In genomic region chr9:117859580-117860045, GRCm38 (mm10) we compare ENCODE assay signal across 12 mouse cellular contexts.
DNase-seq lines count a peak whose midpoint lies in the region; ATAC-seq and TF ChIP-seq lines count a peak whose summit lies in the region.
"Had no signal": no experiment of that assay in that cellular context is flagged by ENCODE, and none has a peak within 500 bp of the region (broad histone marks: within the 10 kb centered on the region; RNA-seq: fewer than 3 reads in every experiment).

No protein-coding gene starts in this region.

- H3K9ac ChIP-seq in heart, postnatal 0 days (replicated peaks; ENCODE audit: low read depth, low read length): no peak overlapping the region
- no peak overlapping the region for H3K9ac ChIP-seq in liver, embryonic 14.5 days (replicated peaks)
- H3K9ac ChIP-seq: heart, embryonic 13.5 days had no signal

- no peaks in the 10 kb centered on the region for H3K27me3 ChIP-seq in heart, postnatal 0 days (ENCODE audit: control insufficient read depth, insufficient read depth, low read length)
- no peaks in the 10 kb centered on the region for H3K27me3 ChIP-seq in liver, embryonic 14.5 days (ENCODE audit: control insufficient read depth, insufficient read depth, low read length)
- H3K27me3 ChIP-seq: heart, embryonic 13.5 days had no signal

- TF ChIP-seq EP300 in heart, postnatal 0 days (IDR thresholded peaks at IDR 0.05; ENCODE audit: low read depth): no peak
- TF ChIP-seq EP300 in liver, embryonic 14.5 days (IDR thresholded peaks at IDR 0.05; ENCODE audit: low read depth): no peak

- 59% methylated on average over 16 of the region's 16 CpGs for WGBS in heart, postnatal 0 days
- 12% methylated on average over 16 of the region's 16 CpGs for WGBS in liver, embryonic 14.5 days (ENCODE audit: insufficient replicate concordance)

- H3K4me2 ChIP-seq in heart, postnatal 0 days (ENCODE audit: low read depth, low read length): no peak overlapping the region
- no peak overlapping the region for H3K4me2 ChIP-seq in liver, embryonic 14.5 days (ENCODE audit: low read depth)
- H3K4me2 ChIP-seq: heart, embryonic 13.5 days had no signal

- no peak for TF ChIP-seq CTCF in heart, postnatal 0 days (IDR thresholded peaks at IDR 0.05; ENCODE audit: low read depth)
- TF ChIP-seq CTCF in liver, embryonic 14.5 days (IDR thresholded peaks at IDR 0.05; ENCODE audit: low read depth): no peak

- H3K9me3 ChIP-seq in heart, postnatal 0 days (replicated peaks; ENCODE audit: control insufficient read depth, low read length): no peaks in the 10 kb centered on the region
- no peaks in the 10 kb centered on the region for H3K9me3 ChIP-seq in liver, embryonic 14.5 days (ENCODE audit: control insufficient read depth, low read length)

- H3K4me1 ChIP-seq in heart, postnatal 0 days (ENCODE audit: control insufficient read depth, insufficient read depth): no peaks in the 10 kb centered on the region
- H3K4me1 ChIP-seq in liver, embryonic 14.5 days (replicated peaks; ENCODE audit: control insufficient read depth in 2 of 2, insufficient read depth in 2 of 2, low read length in 1 of 2): no peaks in the 10 kb centered on the region

- H3K27ac ChIP-seq in heart, postnatal 0 days (ENCODE audit: low read depth): no peak overlapping the region
- no peak overlapping the region for H3K27ac ChIP-seq in liver, embryonic 14.5 days
- H3K27ac ChIP-seq: heart, embryonic 13.5 days; macrophage had no signal

- no peak overlapping the region for H3K4me3 ChIP-seq in heart, postnatal 0 days (ENCODE audit: low read depth, low read length)
- no peak overlapping the region for H3K4me3 ChIP-seq in liver, embryonic 14.5 days (ENCODE audit: insufficient read depth in 1 of 2, low read depth in 2 of 2, low read length in 2 of 2)
- H3K4me3 ChIP-seq: heart, embryonic 13.5 days; myocyte had no signal

- no peak for ATAC-seq in heart, postnatal 0 days (ENCODE audit: insufficient read depth, low read depth)
- ATAC-seq in liver, embryonic 14.5 days (ENCODE audit: insufficient read depth): peak; percentile 33; the same call in 1 of the 2 replicates
- ATAC-seq in megakaryocyte progenitor cell, adult 5-6 weeks (replicated peaks; ENCODE audit: poor library complexity): peak; percentile 40
- ATAC-seq: forebrain, embryonic 14.5 days had no signal

- DNase-seq in heart, postnatal 0 days (ENCODE audit: low spot score): peak; percentile 14
- no peak for DNase-seq in heart, postnatal 4 days
- peak; percentile 4 to 14 for DNase-seq in kidney, adult 8-10 months
- no peak for DNase-seq in liver, embryonic 14.5 days (ENCODE audit: low read depth in 3 of 3, low spot score in 3 of 3)
- no peak for DNase-seq in left cerebral cortex, adult 8-10 months (ENCODE audit: low spot score in 2 of 2)
- DNase-seq in thymus, adult 18-20 months: no peak
- DNase-seq in right cerebral cortex, adult 2 months (ENCODE audit: low spot score in 2 of 2): no peak

- no peaks in the 10 kb centered on the region for H3K36me3 ChIP-seq in heart, postnatal 0 days (replicated peaks; ENCODE audit: control insufficient read depth, insufficient read depth, low read length)
- no peaks in the 10 kb centered on the region for H3K36me3 ChIP-seq in liver, embryonic 14.5 days (replicated peaks; ENCODE audit: control insufficient read depth, insufficient read depth, low read depth)
- H3K36me3 ChIP-seq: heart, embryonic 13.5 days had no signal

Comparison
In these comparisons a context has a peak if more than half of its experiments do, and no peak if none do; other contexts are left out.
1. DNase-seq: peak in heart, postnatal 0 days (single experiment) and kidney, adult 8-10 months (2 of 2); none in heart, postnatal 4 days (single experiment), liver, embryonic 14.5 days (0 of 3), left cerebral cortex, adult 8-10 months (0 of 2), thymus, adult 18-20 months (0 of 2) and right cerebral cortex, adult 2 months (0 of 2).